Mouse (Mus musculus) brain, embryonic 18.5 days (tissue): ENCODE measurements around the gene Btbd9.

Experiments
- DNase-seq: peaks from one replicate; pipeline ENCODE4 v3.0.0-alpha.2; 2012; ENCODE audit warnings: low read depth, low spot score

The Btbd9 gene

DNA sequence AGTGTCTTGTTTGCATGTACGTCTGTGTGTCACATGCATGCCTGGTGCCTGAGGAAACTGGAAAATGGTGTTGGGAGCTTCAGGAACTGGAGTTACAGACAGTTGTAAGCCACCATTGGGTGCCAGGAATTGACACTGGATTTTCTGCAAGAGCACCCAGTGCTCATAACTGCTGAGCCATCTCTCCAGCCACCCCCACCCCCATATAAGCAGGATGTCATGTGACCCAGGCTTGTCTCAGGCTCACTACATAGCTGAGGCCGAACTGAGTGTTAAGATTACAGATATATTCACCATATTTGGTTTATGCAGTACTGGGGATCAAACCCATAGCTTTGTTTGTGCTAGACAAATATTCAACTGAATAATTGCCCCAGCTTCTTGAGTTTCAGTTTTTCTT lies 394.2 kb downstream of the Btbd9 start:
- no peak for DNase-seq

DNA sequence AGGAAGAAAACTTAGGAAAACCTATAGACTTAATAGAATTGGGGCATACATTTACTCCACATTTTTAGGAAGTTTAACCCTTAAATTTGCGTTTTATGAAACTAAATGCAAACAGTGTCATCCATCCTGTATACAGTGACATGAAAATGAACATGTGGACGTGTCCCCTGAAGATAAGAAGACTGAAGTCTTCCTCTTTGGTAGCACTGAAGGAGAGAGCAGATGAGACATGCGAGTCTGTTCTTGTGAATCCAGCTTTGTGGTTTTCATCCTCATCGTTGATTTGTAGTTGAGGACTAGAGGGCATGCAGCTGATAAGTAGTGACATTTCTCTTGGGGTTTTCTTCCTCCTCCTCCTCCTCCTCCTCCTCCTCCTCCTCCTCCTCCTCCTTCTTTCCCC lies 394.7 kb downstream of the Btbd9 start:
- no peak for DNase-seq

DNA sequence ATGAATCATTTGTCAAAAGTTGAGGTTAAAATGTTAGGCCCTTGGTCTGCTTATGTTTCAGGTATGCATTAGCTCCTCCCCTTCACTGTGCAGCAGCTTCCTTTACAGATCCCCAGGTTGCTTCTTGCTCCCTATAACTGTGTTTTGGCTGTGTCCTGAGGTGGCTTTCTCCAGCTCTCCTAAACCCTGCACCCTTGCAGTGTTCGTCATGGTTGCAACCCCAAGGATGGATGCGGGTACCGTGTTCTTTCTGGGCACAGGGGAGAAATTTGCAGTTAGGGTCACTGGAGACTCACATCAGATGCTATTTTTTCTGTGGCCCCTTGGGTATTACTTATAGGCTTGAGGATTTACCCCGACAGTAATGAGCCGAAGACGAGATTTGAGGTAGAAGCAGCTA lies 396.1 kb downstream of the Btbd9 start:
- no peak for DNase-seq

DNA sequence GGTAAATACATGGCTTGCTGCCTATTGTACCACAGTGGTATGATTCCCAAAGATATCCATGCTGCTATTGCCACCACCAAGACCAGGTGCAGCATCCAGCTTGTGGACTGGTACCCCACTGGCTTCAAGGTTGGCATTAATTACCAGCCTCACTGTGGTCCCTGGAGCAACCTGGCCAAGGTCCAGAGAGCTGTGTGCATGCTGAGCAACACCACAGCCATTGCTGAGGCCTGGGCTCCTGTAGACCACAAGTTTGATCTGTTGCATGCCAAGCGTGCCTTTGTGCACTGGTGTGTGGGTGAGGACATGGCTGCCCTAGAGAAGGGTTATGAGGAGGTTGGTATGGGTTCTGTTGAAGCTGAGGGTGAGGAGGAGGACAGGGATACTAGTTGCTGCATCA lies 397.9 kb downstream of the Btbd9 start:
- DNase-seq = no peak

DNA sequence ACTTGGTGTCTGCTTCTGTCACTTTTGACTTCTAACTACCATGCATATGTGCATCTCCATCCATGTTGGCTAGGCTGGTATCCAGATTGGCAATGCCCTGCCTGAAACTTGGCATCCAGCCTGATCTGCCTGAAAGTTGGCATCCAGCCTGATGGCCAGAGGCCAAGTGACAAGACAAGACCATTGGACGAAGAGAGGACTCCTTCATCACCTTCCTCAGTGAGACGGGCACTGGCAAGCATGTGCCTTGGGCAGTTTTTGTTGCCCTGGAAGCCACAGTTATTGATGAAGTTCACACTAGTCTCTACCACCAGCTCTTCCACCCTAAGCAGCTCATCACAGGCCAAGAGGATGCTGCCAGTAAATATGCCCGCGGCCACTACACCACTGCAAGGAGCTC lies 398.9 kb downstream of the Btbd9 start:
- no peak for DNase-seq
